Mouse (Mus musculus) frontal cortex, postnatal 25 days (tissue): ENCODE measurements around the gene Synm.

Experiments
- DNase-seq, 2 experiments: peaks; one replicate each; pipeline ENCODE4 v3.0.0; 2022; ENCODE audit warnings: low spot score in 2 of 2

Synm gene

GRCm38 (mm10) chr7:67759629-67759995 lies at the start of gene Synm:
Synm (minus strand) TSS chr7:67759742.
- peak; percentile 90 to 91 for DNase-seq

- no peak for DNase-seq
These were observed 44.3 kb upstream of the Synm start for GRCm38 (mm10) chr7:67803857-67804215.

GRCm38 (mm10) chr7:67803015-67803856 lies 43.7 kb upstream of the Synm start:
- peak; percentile 70 to 73 for DNase-seq

- DNase-seq = no peak
These were observed 41.5 kb upstream of the Synm start for GRCm38 (mm10) chr7:67801022-67801421.

- DNase-seq = no peak
These were observed 41.0 kb upstream of the Synm start for GRCm38 (mm10) chr7:67800547-67800946.

- DNase-seq = no peak
These were observed 38.9 kb upstream of the Synm start for GRCm38 (mm10) chr7:67798476-67798875.

- DNase-seq = no peak
These were observed 37.5 kb upstream of the Synm start for GRCm38 (mm10) chr7:67797065-67797464.

GRCm38 (mm10) chr7:67793449-67793848 lies 33.9 kb upstream of the Synm start:
- no peak for DNase-seq

GRCm38 (mm10) chr7:67791256-67791655 lies 31.7 kb upstream of the Synm start:
- DNase-seq = no peak

- peak; percentile 52 to 66 for DNase-seq
These were observed 29.2 kb upstream of the Synm start for GRCm38 (mm10) chr7:67788713-67789112.

- DNase-seq = no peak
These were observed 28.3 kb upstream of the Synm start for GRCm38 (mm10) chr7:67787861-67788260.

- DNase-seq = no peak
These were observed 17.2 kb upstream of the Synm start for GRCm38 (mm10) chr7:67776636-67777305.

- DNase-seq = no peak
These were observed 16.1 kb upstream of the Synm start for GRCm38 (mm10) chr7:67775623-67776022.

GRCm38 (mm10) chr7:67772231-67772630 lies 12.7 kb upstream of the Synm start:
- DNase-seq = no peak

- DNase-seq = no peak
These were observed 9.9 kb upstream of the Synm start for GRCm38 (mm10) chr7:67769487-67769886.

- DNase-seq = no peak
These were observed 8.6 kb upstream of the Synm start for GRCm38 (mm10) chr7:67768125-67768524.

- no peak for DNase-seq
These were observed 4.1 kb upstream of the Synm start for GRCm38 (mm10) chr7:67763625-67764024.

- peak; percentile 51 to 62 for DNase-seq
These were observed 499 bp downstream of the Synm start for GRCm38 (mm10) chr7:67758858-67759628.

GRCm38 (mm10) chr7:67758506-67758857 lies 1.1 kb downstream of the Synm start:
- no peak for DNase-seq

GRCm38 (mm10) chr7:67756636-67757035 lies 2.9 kb downstream of the Synm start:
- DNase-seq = no peak

- no peak for DNase-seq
These were observed 4.2 kb downstream of the Synm start for GRCm38 (mm10) chr7:67755366-67755765.

- no peak for DNase-seq
These were observed 4.9 kb downstream of the Synm start for GRCm38 (mm10) chr7:67754606-67755005.
